Mouse (Mus musculus): ENCODE measurements around the gene Spc24.

The Spc24 gene

DNA sequence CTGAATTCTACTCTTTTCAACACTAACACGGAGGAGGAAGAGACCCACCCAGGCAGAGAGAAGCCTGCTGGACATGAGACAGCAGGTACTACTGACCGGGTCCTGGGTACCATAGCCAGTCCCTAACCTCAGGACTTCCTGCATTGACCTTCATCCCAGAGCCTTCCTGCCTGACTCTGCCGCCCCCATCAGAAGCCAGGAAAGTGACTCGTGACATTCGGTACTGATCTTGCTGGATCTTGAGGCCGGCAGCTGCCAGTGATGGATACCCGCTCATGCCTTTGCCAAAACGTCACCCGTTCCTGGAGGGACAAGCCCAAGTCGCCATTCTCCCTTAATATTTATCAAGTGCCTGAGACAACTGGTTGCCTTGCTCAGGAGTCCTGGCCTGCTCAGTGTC, 11.6 kb downstream of the Spc24 start:
- DNase-seq (ENCODE audit: low spot score) = no peak

DNA sequence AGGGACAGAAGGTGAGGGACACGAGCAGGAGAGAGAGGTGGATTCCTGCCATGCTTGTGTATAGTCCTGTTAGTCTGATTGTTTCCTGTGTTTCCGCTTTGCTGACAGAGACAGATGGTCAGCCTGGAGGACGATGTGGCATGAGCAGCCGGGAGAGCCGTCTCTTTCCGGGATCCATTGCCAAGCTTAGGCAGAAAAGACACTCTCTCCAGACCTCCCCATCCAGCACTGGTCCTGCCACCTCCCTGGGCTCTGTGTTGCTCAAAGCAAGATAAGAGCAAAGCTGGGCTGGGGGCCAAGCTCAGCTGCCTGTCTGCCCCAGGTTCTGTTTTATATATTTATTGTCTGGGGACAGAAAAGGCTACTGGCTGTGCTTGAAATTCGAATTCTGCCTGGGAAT, 12.1 kb downstream of the Spc24 start:
- peak; percentile 72 for DNase-seq (ENCODE audit: low spot score)

DNA sequence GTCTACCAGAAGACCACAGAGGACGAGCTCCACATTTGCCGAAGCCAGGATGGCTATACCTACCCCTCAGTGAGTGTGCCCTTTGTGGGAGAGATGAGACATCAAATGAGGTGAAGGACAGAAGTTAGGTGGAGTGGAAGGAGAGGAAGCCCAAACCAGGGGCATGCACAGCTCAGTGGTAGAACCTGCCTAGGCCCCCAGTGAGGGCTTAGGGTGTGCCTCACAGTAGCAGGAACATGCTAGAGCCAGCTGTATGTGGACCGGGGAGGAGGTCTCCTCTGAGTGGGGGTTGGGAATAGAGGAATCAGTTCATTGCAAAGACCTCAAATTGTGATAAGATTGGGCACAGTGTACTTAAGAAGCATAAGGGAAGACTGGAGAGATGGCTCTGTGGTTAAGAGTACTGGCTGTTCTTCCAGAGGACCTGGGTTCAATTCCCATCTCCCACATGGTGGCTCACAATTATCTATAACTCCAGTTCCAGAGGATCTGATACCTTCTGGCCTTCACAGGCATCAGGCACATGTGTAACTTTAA, 12.8 kb downstream of the Spc24 start:
- DNase-seq (ENCODE audit: low spot score) = no peak

DNA sequence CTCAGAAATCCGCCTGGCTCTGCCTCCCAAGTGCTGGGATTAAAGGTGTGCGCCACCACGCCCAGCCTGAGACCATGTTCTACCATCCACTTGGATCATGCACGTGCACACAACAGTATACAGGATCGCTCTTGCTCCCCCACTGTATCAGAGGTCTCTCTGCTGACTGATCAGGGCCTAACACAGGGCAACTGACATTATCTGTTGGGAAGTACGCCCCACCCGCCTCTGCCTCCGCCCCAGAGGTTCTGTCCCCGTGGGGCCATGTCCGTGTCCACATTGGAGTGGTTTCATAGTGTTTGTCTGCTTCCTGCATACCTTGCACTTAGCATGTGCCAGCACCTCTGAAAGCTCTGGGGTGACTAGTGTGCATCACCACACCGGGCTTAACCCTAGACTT, 18.6 kb downstream of the Spc24 start:
- no peak for DNase-seq (ENCODE audit: low spot score)

DNA sequence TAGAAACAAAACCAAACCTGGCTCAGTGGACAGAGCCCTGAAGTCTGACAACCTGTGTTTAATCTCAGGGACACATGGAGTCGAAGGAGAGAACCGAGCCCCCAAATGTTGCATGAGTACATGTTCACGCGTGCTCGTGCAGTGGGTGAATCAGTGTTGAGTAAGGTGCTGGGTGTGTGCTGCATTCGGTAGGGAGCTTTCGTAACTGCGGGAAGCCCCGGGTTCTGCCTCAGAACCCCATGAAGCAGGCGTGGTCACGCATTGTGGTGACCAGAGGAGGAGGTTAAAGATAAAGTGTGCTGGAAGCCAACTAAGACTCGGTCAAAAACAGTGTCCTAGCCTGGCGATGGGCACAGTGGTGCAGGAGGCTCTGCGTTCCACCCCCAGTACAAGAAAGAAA, 19.7 kb downstream of the Spc24 start:
- DNase-seq (ENCODE audit: low spot score) = no peak

DNA sequence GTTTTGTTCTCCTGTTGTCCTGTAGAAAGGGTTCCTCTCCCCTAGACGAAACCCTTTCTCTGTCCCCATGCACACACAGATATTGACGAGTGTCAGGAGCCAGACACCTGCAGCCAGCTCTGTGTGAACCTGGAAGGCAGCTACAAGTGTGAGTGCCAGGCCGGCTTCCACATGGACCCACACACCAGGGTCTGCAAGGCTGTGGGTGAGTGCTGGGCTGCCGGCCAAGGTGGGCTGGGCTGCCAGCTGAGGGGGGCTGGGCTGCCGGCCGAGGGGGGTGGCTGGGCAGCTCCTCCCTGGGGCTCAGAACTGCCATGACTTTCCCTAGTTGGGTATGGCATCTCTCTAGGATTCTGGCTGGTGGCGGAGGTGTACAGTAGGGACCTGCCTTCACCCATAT, 21.3 kb downstream of the Spc24 start:
- no peak for DNase-seq (ENCODE audit: low spot score)

DNA sequence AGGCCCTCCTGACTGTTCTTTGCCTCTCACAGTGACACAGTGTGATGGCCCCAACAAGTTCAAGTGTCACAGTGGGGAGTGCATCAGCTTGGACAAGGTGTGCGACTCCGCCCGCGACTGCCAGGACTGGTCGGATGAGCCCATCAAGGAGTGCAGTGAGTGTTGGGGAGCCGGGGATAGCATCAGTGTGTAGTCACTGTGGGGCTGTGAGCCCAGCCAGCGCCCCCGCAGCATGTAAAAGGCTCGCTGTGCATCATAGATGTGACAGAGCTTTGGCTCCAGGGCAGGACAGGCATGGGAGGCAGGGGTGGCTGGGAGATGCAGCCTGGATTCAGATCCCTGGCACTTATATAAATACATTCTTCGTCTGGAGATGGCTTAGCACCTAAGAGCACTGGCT, 22.9 kb downstream of the Spc24 start:
- no peak for DNase-seq (ENCODE audit: low spot score)

DNA sequence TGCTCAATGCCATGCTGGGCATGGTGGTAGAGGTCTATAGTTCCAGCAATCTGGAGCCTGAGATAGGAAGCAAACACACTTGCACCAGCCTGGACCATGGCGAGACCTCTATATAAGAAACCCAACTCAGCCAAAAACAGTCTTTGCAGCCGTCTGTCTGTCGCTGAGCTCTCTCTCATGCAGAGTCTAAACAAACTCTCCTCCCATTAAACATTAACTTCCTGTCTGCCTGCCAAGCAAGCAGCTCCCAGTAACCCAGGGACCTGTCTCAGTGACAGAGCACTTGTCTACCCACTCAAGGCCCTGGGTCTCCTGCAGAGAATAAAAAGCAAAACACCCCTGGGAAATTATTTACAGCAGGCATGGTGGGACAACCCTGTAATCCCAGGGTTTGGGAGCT, 23.5 kb downstream of the Spc24 start:
- no peak for DNase-seq (ENCODE audit: low spot score)

DNA sequence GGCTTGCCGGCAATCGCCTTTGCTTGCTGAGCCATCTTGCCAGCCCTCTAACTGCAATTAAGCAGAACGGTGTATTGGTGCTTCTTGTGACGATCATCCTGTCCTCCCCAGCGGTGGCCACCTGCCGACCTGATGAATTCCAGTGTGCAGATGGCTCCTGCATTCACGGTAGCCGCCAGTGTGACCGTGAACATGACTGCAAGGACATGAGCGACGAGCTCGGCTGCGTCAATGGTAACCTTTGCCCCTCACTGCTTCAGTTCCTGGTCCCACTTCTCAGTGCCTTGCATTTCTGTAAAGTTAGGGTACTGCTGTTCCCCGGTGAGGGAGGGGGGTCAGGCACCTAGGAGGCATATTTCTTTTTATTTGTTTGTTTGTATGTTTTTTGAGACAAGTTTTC, 25.0 kb downstream of the Spc24 start:
- no peak for DNase-seq (ENCODE audit: low spot score)

DNA sequence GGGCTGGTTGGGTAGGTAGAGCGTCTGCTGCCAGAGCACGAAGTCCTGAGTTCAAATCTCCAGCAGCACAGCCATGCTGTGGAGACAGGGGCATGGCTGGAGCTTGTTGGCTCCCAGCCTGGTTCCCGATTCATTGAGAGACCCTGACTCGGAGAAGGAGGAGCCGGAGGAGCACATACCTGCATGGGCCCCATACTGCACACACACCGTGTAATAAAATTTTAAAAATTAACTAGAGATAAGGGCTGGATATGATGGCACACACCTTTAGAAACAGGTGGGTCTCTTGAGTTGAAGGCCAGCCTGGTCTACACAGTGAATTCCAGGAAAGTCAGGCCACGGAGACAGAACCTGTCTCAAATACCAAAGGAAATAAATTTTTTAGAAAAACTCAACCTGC, 26.1 kb downstream of the Spc24 start:
- no peak for DNase-seq (ENCODE audit: low spot score)

DNA sequence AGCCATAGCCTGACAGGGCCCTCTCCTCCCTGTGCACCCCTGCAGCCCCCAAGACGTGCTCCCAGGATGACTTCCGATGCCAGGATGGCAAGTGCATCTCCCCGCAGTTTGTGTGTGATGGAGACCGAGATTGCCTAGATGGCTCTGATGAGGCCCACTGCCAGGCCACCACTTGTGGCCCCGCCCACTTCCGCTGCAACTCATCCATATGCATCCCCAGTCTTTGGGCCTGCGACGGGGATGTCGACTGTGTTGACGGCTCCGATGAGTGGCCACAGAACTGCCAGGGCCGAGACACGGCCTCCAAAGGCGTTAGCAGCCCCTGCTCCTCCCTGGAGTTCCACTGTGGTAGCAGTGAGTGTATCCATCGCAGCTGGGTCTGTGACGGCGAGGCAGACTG, 26.7 kb downstream of the Spc24 start:
- DNase-seq (ENCODE audit: low spot score) = no peak

DNA sequence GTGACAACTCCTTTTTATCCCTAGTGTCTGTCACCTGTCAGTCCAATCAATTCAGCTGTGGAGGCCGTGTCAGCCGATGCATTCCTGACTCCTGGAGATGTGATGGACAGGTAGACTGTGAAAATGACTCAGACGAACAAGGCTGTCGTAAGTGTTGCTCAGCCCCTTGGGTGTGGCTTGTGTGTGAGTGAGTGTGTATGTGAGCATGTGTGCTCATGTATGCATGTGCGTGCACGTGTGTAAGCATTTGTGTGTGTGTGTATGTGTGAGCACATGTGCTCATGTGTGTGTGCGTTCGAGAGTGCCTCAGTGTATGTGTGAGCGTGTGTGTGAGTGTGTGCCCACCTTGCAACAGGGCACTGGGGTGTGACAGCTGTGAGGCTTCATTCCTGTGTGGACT, 27.8 kb downstream of the Spc24 start:
- no peak for DNase-seq (ENCODE audit: low spot score)

DNA sequence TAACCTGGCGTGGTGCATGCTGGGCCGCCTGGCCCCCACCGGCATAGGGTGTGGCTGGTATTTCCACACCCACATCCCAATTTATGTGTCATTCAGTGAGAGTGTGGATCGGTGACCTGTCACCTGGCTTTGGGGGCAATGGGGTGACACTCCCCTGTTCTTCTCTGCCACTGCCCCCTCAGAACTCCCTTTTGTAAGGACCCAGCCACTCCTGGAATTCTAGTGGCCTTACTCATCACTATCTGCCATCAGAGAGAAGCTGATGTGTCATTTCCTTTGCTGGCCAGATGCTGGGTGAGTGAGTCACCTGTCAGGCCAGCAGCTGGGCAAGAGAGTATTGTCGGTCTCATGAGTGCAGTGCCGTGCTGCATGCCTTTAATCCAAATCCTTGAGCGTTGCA, 30.8 kb downstream of the Spc24 start:
- peak; percentile 64 for DNase-seq (ENCODE audit: low spot score)

DNA sequence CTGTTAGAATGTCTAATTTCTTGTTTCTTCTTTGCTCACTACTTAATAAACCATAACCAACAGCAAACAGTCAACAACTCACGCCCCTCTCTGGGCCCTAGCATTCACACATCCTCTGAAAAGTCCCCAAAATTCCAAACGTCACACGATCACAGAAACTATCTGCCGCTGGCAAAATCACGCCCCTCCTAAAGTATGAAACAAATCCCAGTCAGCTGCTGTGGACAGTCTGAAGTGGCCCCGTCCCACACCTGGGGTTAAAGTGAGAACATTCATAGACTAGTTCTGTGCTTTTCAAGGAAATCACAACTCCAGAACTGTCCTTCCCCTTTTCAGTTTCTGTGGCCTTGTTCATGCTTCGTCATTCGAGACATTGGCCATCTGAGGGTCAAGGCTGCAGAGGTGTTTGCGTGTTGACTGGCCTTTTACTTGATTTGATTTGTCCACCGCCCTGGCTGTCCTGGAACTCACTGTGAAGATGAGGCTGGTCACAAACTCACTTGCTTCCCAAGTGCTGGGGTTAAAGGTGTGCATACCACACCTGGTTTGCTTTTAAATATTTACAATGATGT, 31.8 kb downstream of the Spc24 start:
- no peak for DNase-seq (ENCODE audit: low spot score)

DNA sequence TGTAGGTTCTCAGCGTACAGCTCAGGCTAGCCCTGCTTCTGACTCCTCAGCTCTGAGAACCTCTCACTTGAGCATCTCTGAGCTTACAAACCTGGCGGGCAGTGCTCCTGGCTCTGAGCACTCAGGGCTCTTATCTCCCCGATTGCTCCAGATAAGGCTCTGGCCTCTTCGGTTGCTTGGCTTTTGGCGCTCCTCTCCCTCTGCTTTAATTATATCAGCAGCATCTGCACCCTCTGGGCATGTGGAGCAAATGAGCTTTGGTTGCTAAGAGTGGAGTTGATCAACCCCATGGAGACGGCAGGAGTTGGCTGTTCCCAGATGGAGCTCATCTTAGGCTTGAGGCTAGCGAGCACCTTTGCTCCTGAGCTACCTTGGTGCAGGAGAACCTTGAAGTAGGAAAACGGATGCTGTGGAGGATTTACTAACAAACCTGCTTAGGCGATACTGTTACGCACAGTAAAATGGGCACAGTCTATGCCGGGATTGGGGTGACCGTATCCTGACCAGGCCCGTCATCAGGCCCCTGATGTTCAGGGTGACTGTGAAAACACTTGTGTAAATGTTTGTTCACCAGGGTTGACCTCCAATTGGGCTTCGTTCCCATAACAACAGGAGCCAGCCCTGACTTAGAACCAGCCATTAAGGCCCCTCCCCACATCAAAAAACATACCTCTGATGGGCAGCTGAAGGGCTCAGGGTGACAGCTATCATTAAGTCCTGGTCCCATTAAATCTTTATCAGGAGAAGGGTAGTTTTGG, 33.7 kb downstream of the Spc24 start:
- peak; percentile 52 for DNase-seq (ENCODE audit: low spot score)

DNA sequence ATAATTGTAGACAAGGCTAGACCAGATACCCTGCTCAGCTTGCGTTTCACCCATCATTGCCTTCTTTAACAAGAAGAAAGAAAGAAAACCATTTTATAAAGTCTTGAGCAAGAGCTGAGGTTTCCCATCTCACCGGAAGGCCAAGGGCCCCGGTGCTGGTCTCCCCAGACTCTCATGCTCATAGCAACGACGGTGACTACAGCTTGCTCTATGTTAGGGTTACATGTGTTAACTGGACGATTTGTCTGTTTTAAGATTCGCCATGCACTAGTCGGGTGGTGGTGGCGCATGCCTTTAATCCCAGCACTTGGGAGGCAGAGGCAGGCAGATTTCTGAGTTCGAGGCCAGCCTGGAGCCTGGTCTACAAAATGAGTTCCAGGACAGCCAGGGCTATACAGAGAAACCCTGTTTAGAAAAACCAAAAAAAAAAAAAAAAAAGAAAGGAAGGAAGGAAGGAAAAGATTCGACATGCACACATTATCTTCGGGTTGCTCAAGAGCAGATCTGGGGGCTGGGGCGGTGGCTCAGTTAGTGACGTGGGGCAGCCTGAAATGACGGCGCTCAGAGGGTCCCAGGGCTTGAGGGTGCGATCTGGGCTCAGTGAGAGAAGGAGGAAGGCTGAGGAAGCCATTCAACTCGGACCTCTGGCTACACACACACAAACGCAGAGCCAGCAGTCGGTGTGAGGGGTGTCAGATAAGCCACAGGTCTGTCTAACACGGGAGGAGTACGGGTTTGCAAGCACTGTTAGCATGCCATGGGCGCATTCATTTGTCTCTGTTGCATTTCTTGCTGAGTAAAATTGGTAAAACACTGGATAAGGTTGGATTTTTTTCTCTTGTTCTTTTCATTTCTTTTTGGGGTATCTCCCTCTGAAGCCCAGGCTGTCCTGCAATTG, 34.6 kb downstream of the Spc24 start:
- DNase-seq (ENCODE audit: low spot score) = no peak

DNA sequence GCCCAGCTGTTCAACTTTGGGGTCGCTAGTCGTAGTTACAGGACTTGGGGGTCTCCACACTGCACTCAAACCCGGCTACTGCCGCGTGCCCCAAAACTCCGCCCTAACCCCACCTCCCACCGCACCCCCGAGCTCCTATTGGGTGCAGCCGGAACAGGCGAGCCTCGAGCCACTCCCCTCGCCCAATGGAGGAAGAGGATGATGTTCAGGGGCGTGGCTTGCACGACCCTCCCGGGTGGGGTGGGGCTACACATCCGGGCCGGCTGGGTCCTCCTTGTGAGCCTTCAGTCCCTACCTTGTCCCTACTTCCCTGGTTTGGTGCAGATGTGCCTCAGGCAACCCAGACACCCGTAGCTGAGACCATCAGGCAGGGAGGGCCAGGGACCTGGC, 36.0 kb downstream of the Spc24 start:
- peak; percentile 94 for DNase-seq (ENCODE audit: low spot score)

DNA sequence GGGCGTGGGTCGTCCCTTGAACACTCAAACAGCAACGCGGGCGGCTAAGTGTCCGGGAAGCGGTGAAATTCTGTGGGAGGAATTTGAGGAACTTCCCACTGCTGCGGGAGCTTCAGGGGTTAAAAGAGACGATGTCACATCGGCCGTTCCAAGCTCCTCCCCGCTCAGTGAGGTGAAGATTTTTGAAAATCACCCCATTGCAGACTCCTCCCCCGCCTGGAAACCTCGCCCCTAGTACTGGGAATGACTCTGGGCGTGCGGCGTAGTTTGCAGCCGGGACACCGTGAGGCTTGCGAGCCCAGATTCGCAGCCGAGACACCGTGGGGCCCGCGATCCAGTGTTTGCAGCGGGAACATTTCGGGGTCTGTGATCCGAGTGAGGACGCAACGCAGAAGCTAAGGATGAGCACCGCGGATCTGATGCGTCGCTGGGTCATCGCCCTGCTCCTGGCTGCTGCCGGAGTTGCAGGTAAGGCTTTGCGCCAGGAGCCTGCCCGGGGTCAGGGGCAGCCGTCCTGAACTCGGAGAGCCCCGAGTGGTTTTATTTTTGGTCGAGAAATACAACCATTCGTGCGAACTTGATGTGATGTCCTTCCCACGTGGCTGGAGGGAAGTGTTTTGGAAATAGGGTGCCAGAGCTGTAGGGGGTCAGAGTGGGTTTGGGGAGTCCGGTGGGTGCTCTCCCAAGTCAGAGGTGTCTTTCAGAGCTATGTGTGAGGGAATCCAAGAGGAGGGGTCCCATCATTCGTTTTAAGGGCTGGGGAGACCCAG, 36.5 kb downstream of the Spc24 start, which contains the start of gene Ldlr:
Gene Ldlr (plus strand): TSS at position 107 of the 770 bp plus-strand sequence.
- peak; percentile 92 for DNase-seq (ENCODE audit: low spot score)

DNA sequence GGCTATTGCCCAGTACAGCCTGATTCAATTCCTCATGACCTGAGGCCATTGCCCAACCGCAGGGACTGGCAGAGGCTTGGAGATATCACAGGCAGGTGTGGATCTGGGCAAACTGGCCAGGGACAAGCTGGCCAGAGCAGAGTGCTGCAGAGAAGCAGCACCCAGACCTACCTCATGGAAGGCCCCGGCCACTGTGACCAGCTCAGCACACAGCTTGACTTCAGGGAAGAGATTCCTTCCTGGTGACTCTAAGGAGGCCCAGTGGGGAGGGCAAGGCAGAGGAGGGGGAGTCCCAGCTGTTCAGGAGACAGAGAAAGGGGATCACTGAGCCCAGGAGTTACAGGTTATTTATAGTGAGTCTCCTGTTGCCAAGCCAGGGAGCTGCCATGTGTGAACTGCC, 39.1 kb downstream of the Spc24 start:
- no peak for DNase-seq (ENCODE audit: low spot score)

DNA sequence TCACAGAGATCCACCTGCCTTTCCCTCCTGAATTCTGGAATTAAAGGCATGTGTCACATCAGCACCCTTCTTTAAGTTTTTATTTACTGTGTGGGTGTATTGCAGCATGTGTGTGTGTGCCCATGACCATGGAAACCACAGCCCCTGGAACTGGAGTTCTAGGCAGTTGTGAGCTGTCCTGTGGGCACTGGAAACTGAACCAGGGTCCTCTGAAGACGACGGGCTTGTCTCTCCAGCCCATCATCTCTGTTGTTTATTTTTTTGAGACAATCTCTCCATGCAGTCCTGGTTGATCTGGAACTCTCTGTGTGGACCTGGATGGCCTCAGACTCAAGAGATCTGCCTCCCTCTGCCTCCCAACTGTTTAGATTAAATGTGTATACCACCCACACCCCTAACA, 43.1 kb downstream of the Spc24 start:
- DNase-seq (ENCODE audit: low spot score) = no peak

DNA sequence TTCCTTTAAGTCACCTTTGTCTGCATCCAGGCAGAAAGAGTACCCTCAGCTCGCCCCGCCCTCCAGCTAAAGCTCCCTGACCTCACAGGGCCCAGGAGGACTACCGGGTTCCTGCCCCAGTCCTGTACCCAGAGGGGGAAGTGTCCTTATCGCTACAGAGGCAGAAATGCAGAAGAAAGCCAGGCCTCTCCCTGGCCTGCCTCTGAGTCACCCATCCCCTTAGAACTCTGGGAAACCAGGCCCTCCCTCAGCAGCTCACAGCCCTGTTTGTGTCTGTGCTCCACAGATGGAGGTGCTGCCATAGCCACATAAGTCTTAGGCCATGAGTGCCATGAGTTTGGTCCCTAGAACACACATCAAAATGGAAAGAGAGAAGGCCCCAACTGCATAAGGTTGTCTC, 44.8 kb downstream of the Spc24 start:
- DNase-seq (ENCODE audit: low spot score) = peak; percentile 70

DNA sequence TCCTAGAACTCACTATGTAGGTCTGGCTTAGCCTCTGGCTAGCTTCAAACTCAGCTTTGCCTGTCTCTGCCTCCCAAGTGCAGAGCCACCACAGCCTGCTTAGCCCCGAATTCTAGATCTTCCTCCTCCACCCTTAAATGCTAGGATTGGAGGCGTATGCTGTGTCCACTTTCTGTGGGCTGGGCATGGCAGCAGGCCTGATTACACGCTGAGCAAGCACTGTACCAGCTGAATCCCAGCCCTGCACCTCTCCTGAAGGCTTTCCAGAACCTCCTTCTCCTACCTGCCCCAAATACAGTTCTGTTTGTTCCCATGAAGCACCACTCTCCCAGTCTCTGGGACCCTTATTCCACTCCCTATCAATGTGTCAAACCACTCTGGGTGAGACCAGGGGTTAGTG, 50.8 kb downstream of the Spc24 start:
- no peak for DNase-seq (ENCODE audit: low spot score)

All from urinary bladder, postnatal 14 days (tissue).